Mouse (Mus musculus) embryonic facial prominence, embryonic 13.5 days (tissue): Measurements from ENCODE around the gene Lman1l. TPM values are rescaled to one million over a fixed set of nuclear protein-coding genes. Genes with fewer than 3 reads are reported as not detected.

Experiments used
- ATAC-seq: fragments of 200-750 bp; cut with Nextera tagmentation; 2 replicates; pipeline ENCODE4 v1.8.0; 2017; ENCODE audit warnings: low read depth; ENCODE audit not compliant: insufficient number of reproducible peaks, insufficient read depth, low FRiP score, low TSS enrichment
- H3K27ac ChIP-seq: fragments of 300-500 bp; sonication (generic); 2 replicates; pipeline ENCODE4 v1.5.1; 2015; ENCODE audit warnings: moderate library complexity, mild to moderate bottlenecking, inconsistent platforms
- H3K27me3 ChIP-seq: fragments of 300-500 bp; sonication (generic); 2 replicates; pipeline ENCODE4 v1.6.1; 2015; ENCODE audit warnings: mild to moderate bottlenecking, inconsistent platforms
- H3K36me3 ChIP-seq: fragments of 300-500 bp; sonication (generic); 2 replicates; pipeline ENCODE4 v1.6.1; 2015; ENCODE audit warnings: mild to moderate bottlenecking, inconsistent platforms
- H3K4me1 ChIP-seq: fragments of 300-500 bp; sonication (generic); 2 replicates; pipeline ENCODE4 v1.6.1; 2015; ENCODE audit warnings: inconsistent platforms
- H3K4me2 ChIP-seq: fragments of 300-500 bp; sonication (generic); 2 replicates; pipeline ENCODE4 v1.6.1; 2015; ENCODE audit warnings: moderate library complexity, mild to moderate bottlenecking, inconsistent platforms
- H3K4me3 ChIP-seq: fragments of 300-500 bp; sonication (generic); 2 replicates; pipeline ENCODE4 v1.5.1; 2015; ENCODE audit warnings: mild to moderate bottlenecking, inconsistent platforms
- H3K9ac ChIP-seq: fragments of 300-500 bp; sonication (generic); 2 replicates; pipeline ENCODE4 v1.6.1; 2015; ENCODE audit warnings: mild to moderate bottlenecking, inconsistent platforms
- H3K9me3 ChIP-seq: fragments of 300-500 bp; sonication (generic); 2 replicates; pipeline ENCODE4 v1.6.1; 2016; ENCODE audit warnings: inconsistent platforms
- WGBS: fragments of 180-500 bp; shearing (Covaris S2); methylation state at CpG from one replicate; pipeline ENCODE4 v1.1.7; 2015; ENCODE audit warnings: mixed read lengths; 5-methylcytosine and 5-hydroxymethylcytosine counted together
- polyA plus RNA-seq: library from polyadenylated mRNA; unstranded; fragments of >200 nt; fragmentation: Nextera tagmentation; extraction: Ambion mirVana; gene quantifications from 2 replicates; pipeline ENCODE4 v1.2.1, GENCODE M21; 2015

Lman1l gene
- polyA plus RNA-seq, 1 experiment from 2014 or later, result not detected

- Histone ChIP-seq H3K27me3 (no peaks in the 10 kb centered on the region), H3K9me3 (no peaks in the 10 kb centered on the region), H3K4me3 (no peak overlapping the region), H3K4me1 (no peaks in the 10 kb centered on the region), H3K36me3 (no peaks in the 10 kb centered on the region), H3K27ac (no peak overlapping the region), H3K4me2 (no peak overlapping the region), H3K9ac (no peak overlapping the region)
- WGBS, result 89% methylated on average over 7 of the region's 7 CpGs
- ATAC-seq, result no peak
These were observed 6.6 kb downstream of the Lman1l start for GRCm38 (mm10) chr9:57613975-57614374.

DNA sequence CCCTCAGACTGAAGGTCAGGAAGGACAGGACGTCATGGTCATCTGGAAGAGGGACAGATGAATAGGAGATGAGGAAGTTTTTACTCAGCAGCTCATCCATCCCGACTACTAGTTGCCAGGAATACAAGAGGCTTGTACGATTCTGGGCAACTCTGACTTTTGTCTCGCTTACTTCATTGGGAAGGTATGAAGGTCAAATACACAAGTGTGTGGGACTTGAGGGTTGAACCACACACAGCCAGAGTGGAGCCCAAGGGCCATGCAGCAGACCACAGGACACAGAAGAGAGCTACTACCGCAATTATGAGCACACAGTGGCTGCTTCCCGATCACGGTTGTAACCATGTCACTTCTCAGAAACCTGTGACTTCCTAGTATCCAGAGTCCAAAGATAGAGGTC lies 8.0 kb downstream of the Lman1l start:
- Histone ChIP-seq H3K4me2 (no peak overlapping the region), H3K27me3 (no peaks in the 10 kb centered on the region), H3K4me1 (no peaks in the 10 kb centered on the region), H3K4me3 (no peak overlapping the region), H3K9me3 (no peaks in the 10 kb centered on the region), H3K9ac (no peak overlapping the region), H3K36me3 (no peaks in the 10 kb centered on the region), H3K27ac (no peak overlapping the region)
- WGBS, result 79% methylated on average over 7 of the region's 7 CpGs
- ATAC-seq, result no peak

DNA sequence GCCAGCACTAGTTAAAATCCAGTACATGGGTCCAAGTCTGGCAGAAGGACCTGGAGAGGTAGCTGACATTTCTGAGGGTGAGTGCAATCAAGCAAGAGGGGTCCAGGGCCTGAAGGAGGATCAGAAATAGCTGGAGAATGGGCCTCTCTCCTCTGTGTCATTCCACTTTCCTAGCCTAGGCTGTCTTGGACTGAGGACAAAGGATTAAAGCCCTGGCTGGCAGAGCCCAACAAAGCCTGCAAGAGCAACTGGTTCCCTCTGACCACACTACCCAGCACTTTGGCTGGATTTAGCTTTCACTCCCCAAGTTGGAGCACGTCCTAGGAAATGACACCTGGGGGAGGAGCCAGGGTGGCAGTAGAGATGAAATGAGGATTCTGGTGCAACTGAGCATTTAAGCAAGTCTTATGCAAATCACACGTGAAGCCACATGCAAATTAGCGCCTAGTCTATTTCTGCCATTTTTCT lies 10.2 kb downstream of the Lman1l start:
- Histone ChIP-seq H3K4me2 (no peak overlapping the region), H3K36me3 (no peaks in the 10 kb centered on the region), H3K9me3 (no peaks in the 10 kb centered on the region), H3K4me3 (no peak overlapping the region), H3K4me1 (peaks cover 6% of the 10 kb centered on the region; the same call in 1 of the 2 replicates), H3K27me3 (peaks cover 19% of the 10 kb centered on the region), H3K27ac (no peak overlapping the region), H3K9ac (no peak overlapping the region)
- ATAC-seq, result no peak
- WGBS, result 57% methylated on average over 3 of the region's 3 CpGs

- ATAC-seq, result no peak
These were observed 10.8 kb downstream of the Lman1l start for GRCm38 (mm10) chr9:57609803-57610202.

DNA sequence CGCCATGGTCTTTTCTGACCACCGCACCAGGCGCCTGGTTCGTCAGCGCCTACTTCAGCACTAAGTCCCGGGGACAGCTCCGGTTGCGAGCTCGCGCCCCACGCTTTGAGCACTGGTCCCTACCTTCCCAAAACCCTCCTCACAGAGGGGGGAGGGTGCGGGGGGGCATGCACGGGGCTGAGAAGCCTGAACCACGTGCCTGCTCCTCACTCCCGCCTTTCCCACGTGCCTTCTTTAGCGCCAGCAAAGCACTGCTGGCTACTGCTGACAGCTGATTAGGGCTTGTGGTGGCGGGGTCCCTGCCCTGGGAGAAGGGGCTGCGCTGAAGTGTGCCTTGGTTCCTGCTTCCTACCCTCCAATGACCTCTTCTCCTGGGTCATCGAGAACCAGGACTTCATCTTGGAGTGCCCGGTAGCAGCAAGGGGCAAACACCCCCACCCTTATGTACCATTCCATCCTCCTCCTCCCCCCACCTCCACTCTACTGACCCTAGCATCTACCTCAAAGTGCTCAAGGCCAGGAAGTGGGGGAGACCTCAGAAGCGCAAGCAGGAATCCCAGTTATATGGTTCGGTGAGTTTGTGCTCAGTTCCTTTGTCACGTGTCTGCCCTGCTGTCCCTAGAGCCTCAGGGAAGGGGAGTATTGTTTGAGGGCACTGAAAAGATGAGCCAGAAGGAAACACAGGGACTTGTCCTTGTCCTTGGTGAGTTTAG lies 14.3 kb downstream of the Lman1l start, which contains the start of gene Cplx3:
Cplx3 (minus strand) TSS at position 143 of the 713 bp plus-strand sequence.
- Histone ChIP-seq H3K9ac (no peak within 1 kb of the TSS), H3K4me1 (peaks cover 6% of the 10 kb centered on the region; the same call in 1 of the 2 replicates), H3K4me2 (peak within 1 kb of the TSS; percentile 12; the same call in 1 of the 2 replicates), H3K27ac (no peak within 1 kb of the TSS), H3K36me3 (no peaks in the 10 kb centered on the region), H3K27me3 (peaks cover 27% of the 10 kb centered on the region), H3K4me3 (no peak within 1 kb of the TSS), H3K9me3 (no peaks in the 10 kb centered on the region)
- WGBS, result 5% methylated on average over 24 of the region's 24 CpGs
- peak; percentile 40; the same call in 1 of the 2 replicates for ATAC-seq

More at GRCm38 (mm10) chr9:57609803-57610202, 10.8 kb downstream of the Lman1l start:
- H3K4me3 ChIP-seq, result no peak overlapping the region
- H3K27me3 ChIP-seq, result peaks cover 23% of the 10 kb centered on the region
- H3K9ac ChIP-seq, result no peak overlapping the region
- no peaks in the 10 kb centered on the region for H3K9me3 ChIP-seq
- 50% methylated on average over 3 of the region's 3 CpGs for WGBS
- H3K4me1 ChIP-seq, result peaks cover 6% of the 10 kb centered on the region; the same call in 1 of the 2 replicates
- H3K4me2 ChIP-seq, result no peak overlapping the region
- H3K27ac ChIP-seq, result no peak overlapping the region
- no peaks in the 10 kb centered on the region for H3K36me3 ChIP-seq

DNA sequence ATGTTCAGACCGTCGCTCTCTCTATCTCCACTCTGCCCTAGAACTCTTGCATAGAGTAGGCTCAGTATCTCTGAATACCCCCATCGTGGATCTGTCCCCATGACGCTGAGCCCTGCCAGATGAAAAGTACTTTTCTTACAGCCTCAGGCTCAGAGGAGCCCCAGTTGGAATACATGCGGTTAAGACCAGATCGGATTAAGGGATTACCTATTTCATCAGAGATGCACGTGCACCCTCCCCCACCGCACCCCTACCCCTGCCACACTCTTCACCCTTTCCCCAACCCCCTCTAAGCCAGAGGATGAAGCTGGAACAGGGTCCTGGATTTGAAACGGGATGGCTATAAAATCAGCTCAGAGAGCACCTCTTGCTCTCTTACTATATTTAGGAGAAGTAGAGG lies 15.1 kb downstream of the Lman1l start:
- Histone ChIP-seq H3K4me2 (no peak overlapping the region), H3K9me3 (no peaks in the 10 kb centered on the region), H3K27me3 (peaks cover 27% of the 10 kb centered on the region), H3K9ac (no peak overlapping the region), H3K4me3 (no peak overlapping the region), H3K27ac (no peak overlapping the region), H3K4me1 (peaks cover 6% of the 10 kb centered on the region; the same call in 1 of the 2 replicates), H3K36me3 (no peaks in the 10 kb centered on the region)
- no peak for ATAC-seq
- 13% methylated on average over 9 of the region's 9 CpGs for WGBS

DNA sequence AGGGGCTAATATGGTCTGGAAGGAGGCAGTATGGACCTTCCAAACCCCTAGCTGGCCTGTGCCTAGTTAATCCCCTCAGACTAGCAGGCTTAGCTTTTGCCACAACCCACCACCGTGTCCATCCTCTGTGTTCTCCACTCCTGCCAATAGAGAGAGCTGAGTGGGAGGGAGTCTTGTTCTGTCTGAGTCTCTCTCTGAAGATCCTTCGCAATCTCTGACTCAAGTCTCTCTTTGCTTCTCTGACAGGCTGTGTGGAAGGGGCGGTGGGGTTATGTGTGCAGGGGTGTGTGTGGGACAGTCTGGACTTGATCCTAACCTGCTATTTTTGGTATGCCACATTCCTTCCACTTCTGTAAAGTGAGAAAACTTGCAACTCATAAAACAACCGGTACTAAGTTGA lies 15.7 kb downstream of the Lman1l start:
- ATAC-seq, result no peak
- Histone ChIP-seq H3K9ac (no peak overlapping the region), H3K4me2 (no peak overlapping the region), H3K27ac (no peak overlapping the region), H3K4me3 (no peak overlapping the region), H3K9me3 (no peaks in the 10 kb centered on the region), H3K36me3 (no peaks in the 10 kb centered on the region), H3K4me1 (peaks cover 6% of the 10 kb centered on the region; the same call in 1 of the 2 replicates), H3K27me3 (peaks cover 27% of the 10 kb centered on the region)
- WGBS, result 76% methylated on average over 4 of the region's 4 CpGs

DNA sequence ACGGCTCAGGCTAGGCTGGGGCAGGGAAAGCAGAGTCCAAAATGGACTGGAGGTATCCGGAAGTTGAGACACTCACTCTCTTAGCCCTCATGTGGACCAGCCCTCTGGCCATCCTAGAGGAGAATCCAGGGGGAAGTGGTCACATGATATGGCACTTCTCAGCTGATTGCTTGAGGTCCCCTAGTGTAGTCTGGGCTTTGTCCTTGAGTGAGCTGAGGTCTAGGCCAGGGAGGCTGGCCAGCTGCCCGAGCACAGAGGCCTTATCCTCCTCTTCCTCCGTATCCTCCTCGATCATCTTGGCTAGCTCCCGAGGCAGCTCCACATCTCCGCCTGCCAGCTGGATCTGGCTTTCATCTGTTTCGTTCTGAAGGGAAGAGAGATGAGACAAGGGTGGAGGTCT lies 18.5 kb downstream of the Lman1l start:
- H3K9me3 ChIP-seq, result no peaks in the 10 kb centered on the region
- H3K27ac ChIP-seq, result no peak overlapping the region
- no peak overlapping the region for H3K9ac ChIP-seq
- no peak overlapping the region for H3K4me3 ChIP-seq
- no peak overlapping the region for H3K4me2 ChIP-seq
- H3K4me1 ChIP-seq, result peaks cover 6% of the 10 kb centered on the region; the same call in 1 of the 2 replicates
- no peaks in the 10 kb centered on the region for H3K36me3 ChIP-seq
- ATAC-seq, result no peak
- H3K27me3 ChIP-seq, result peaks cover 24% of the 10 kb centered on the region
- WGBS, result 72% methylated on average over 8 of the region's 8 CpGs

DNA sequence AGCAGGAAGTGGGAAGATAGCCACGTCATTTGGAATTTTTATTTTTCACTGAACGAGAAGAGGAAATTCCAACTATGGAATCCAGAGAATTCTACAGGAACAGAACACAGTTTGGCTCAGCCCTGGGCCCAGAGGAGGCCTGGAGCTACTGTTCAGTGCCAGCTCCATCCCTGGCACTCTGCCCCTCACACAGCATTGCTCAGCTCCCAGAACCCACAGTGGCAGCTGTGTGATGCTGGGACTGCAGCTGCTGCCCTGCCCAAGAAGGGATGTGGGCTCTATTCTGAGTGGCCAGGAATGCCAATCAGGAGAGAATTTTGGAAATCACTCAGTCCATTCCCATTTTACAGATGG lies 19.2 kb downstream of the Lman1l start:
- Histone ChIP-seq H3K4me2 (no peak overlapping the region), H3K9me3 (no peaks in the 10 kb centered on the region), H3K4me3 (no peak overlapping the region), H3K36me3 (no peaks in the 10 kb centered on the region), H3K9ac (no peak overlapping the region), H3K4me1 (peaks cover 3% of the 10 kb centered on the region; the same call in 1 of the 2 replicates), H3K27me3 (peaks cover 16% of the 10 kb centered on the region), H3K27ac (no peak overlapping the region)
- WGBS, result 46% methylated on average over 2 of the region's 2 CpGs
- no peak for ATAC-seq

GRCm38 (mm10) chr9:57600620-57601352 lies 19.8 kb downstream of the Lman1l start:
- WGBS, result 9% methylated on average over 3 of the region's 3 CpGs
- Histone ChIP-seq H3K4me3 (no peak overlapping the region), H3K4me2 (no peak overlapping the region), H3K4me1 (no peaks in the 10 kb centered on the region), H3K9me3 (no peaks in the 10 kb centered on the region), H3K27ac (no peak overlapping the region), H3K36me3 (no peaks in the 10 kb centered on the region), H3K27me3 (peaks cover 11% of the 10 kb centered on the region), H3K9ac (no peak overlapping the region)
- 0 out of 2 replicates have a peak, but pooled peaks have one; percentile 32 for ATAC-seq

- no peaks in the 10 kb centered on the region for H3K4me1 ChIP-seq
- no peak overlapping the region for H3K27ac ChIP-seq
- H3K4me3 ChIP-seq, result no peak overlapping the region
- 32% methylated on average over 8 of the region's 8 CpGs for WGBS
- ATAC-seq, result no peak
- H3K27me3 ChIP-seq, result no peaks in the 10 kb centered on the region
- no peak overlapping the region for H3K4me2 ChIP-seq
- peaks cover 15% of the 10 kb centered on the region for H3K36me3 ChIP-seq
- no peaks in the 10 kb centered on the region for H3K9me3 ChIP-seq
- H3K9ac ChIP-seq, result no peak overlapping the region
These were observed 21.6 kb downstream of the Lman1l start for GRCm38 (mm10) chr9:57598851-57599563.
